Mouse (Mus musculus) heart, adult 11 months (tissue): Measurements from ENCODE around the gene Dnajc15.

Experiments
- DNase-seq: peaks from one replicate; pipeline ENCODE4 v3.0.0; 2022

Dnajc15 gene

GRCm38 (mm10) chr14:77859894-77860293, 15.0 kb downstream of the Dnajc15 start:
- DNase-seq = no peak

GRCm38 (mm10) chr14:77853951-77854350, 21.0 kb downstream of the Dnajc15 start:
- no peak for DNase-seq

- DNase-seq = peak; percentile 91
Observed at GRCm38 (mm10) chr14:77849852-77850251, 25.1 kb downstream of the Dnajc15 start.

GRCm38 (mm10) chr14:77848349-77848748, 26.6 kb downstream of the Dnajc15 start:
- peak; percentile 66 for DNase-seq

GRCm38 (mm10) chr14:77846206-77846605, 28.7 kb downstream of the Dnajc15 start:
- DNase-seq = peak; percentile 45

GRCm38 (mm10) chr14:77845479-77845878, 29.4 kb downstream of the Dnajc15 start:
- peak; percentile 25 for DNase-seq

- DNase-seq = peak; percentile 62
Observed at GRCm38 (mm10) chr14:77840574-77840973, 34.4 kb downstream of the Dnajc15 start.

- DNase-seq = no peak
Observed at GRCm38 (mm10) chr14:77840078-77840477, 34.8 kb downstream of the Dnajc15 start.

- peak; percentile 83 for DNase-seq
Observed at GRCm38 (mm10) chr14:77836794-77837193, 38.1 kb downstream of the Dnajc15 start.

GRCm38 (mm10) chr14:77832359-77832758, 42.6 kb downstream of the Dnajc15 start:
- DNase-seq = peak; percentile 89

GRCm38 (mm10) chr14:77831936-77832335, 43.0 kb downstream of the Dnajc15 start:
- peak; percentile 61 for DNase-seq

- peak; percentile 61 for DNase-seq
Observed at GRCm38 (mm10) chr14:77829673-77830072, 45.3 kb downstream of the Dnajc15 start.

GRCm38 (mm10) chr14:77825891-77826290, 49.0 kb downstream of the Dnajc15 start:
- DNase-seq = peak; percentile 45

GRCm38 (mm10) chr14:77825121-77825520, 49.8 kb downstream of the Dnajc15 start:
- no peak for DNase-seq

- peak; percentile 72 for DNase-seq
Observed at GRCm38 (mm10) chr14:77819841-77820240, 55.1 kb downstream of the Dnajc15 start.

GRCm38 (mm10) chr14:77817561-77817960, 57.4 kb downstream of the Dnajc15 start:
- peak; percentile 83 for DNase-seq

- peak; percentile 94 for DNase-seq
Observed at GRCm38 (mm10) chr14:77814935-77815334, 60.0 kb downstream of the Dnajc15 start.

- DNase-seq = no peak
Observed at GRCm38 (mm10) chr14:77812890-77813289, 62.0 kb downstream of the Dnajc15 start.

- peak; percentile 69 for DNase-seq
Observed at GRCm38 (mm10) chr14:77811466-77811865, 63.5 kb downstream of the Dnajc15 start.

- DNase-seq = peak; percentile 64
Observed at GRCm38 (mm10) chr14:77807836-77808235, 67.1 kb downstream of the Dnajc15 start.

GRCm38 (mm10) chr14:77806345-77806744, 68.6 kb downstream of the Dnajc15 start:
- peak; percentile 51 for DNase-seq

- peak; percentile 55 for DNase-seq
Observed at GRCm38 (mm10) chr14:77802268-77802630, 72.7 kb downstream of the Dnajc15 start.

GRCm38 (mm10) chr14:77801571-77802267, 73.2 kb downstream of the Dnajc15 start:
- peak; percentile 42 for DNase-seq

- peak; percentile 49 for DNase-seq
Observed at GRCm38 (mm10) chr14:77796506-77796905, 78.4 kb downstream of the Dnajc15 start.

- DNase-seq = peak; percentile 91
Observed at GRCm38 (mm10) chr14:77795240-77795639, 79.7 kb downstream of the Dnajc15 start.
